Mouse (Mus musculus) frontal cortex, postnatal 10 days (tissue): ENCODE measurements around the gene Mosmo.

ENCODE experiments used
- DNase-seq, 2 experiments: peaks; one replicate each; pipeline ENCODE4 v3.0.0; 2022; ENCODE audit warnings: low spot score in 2 of 2, mixed read lengths in 1 of 2

The Mosmo gene

GRCm38 (mm10) chr7:120771389-120771788 lies 94.0 kb downstream of the Mosmo start:
- DNase-seq: no peak

GRCm38 (mm10) chr7:120778012-120778411 lies 100.6 kb downstream of the Mosmo start:
- no peak for DNase-seq
